Mouse (Mus musculus) megakaryocyte progenitor cell, adult 5-6 weeks (primary cell): ENCODE measurements around the gene Nmd3. TPM values are rescaled to one million over a fixed set of nuclear protein-coding genes. Genes with fewer than 3 reads are reported as not detected.

Source experiments
- ATAC-seq: replicated peaks from 2 replicates; pipeline ENCODE4 v1.8.0; 2016; ENCODE audit warnings: mild to moderate bottlenecking, moderate TSS enrichment, inconsistent platforms; ENCODE audit not compliant: poor library complexity
- total RNA-seq, 2 experiments: library from RNA; stranded (forward) in 1 of 2; stranded (reverse) in 1 of 2; fragments of 157-497, 149-512 nt in 1 of 2; fragments of 200-1000 nt in 1 of 2; gene quantifications; 2 replicates each; pipeline versions ENCODE4 v1.2.3 to v1.2.4; 2015 to 2017

Nmd3 gene
- total RNA-seq (2015) (135 and 156 TPM in 2 replicates), total RNA-seq (2017) (56.3 and 96.1 TPM in 2 replicates)

DNA sequence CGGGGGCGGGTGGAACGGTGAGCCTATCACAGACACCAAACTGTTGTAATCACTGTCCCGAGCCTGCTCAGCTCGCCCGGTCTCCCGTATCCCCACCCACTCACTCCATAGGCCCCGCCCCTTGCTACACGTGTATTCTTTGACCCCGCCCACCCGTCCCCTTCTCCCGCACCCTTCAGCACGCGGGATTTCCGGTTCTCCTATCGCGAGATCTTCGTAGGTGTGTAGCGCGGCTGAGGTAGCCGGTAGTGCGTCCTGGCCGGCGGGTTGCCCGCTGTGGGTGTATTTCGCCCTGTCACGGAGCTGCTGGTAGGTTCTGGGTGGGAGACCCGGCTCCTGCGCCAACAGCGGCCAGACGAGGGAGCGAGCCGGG lies at the start of gene Nmd3:
TSS of gene Nmd3 (plus strand) at position 172 of the 373 bp plus-strand sequence.
- peak; percentile 90 for ATAC-seq

DNA sequence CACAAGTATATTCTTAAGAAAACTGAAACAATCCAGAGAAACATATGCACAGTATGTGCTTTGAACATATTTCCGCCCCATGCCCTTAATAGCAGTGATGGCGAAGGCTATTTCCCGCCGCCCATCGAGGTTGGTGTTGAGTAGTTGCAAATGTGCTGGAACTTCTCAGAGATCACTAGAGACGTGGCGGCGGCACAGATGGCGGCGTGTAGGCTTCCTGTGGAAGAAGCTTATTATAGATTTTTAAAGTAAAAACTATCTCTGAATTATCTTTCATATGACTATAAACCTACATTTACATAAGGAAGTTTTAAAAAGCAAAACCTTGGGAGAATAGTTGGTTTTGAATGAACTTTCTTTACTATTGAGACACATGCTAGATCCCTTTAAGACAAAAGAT lies 48.4 kb upstream of the Nmd3 start:
- ATAC-seq, result no peak

DNA sequence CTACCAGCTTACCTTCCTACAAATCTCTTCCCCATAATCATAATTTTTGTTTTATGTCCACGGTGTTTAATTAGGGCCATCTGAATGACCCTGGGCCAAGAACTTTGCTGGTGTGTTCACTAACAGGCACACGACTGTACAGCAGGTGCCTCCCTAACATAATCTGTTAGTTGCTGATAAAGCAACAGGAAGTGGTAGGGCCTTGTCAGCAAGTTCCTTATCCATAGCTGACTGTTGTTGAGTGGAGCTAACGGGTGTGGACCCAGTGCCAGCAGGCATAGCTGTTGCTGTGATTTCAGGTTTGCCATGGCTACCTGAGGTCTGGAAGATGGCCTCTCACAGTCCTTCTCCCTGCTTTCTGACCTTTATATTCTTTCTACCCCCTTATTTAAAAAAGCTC lies 47.6 kb upstream of the Nmd3 start:
- peak; percentile 100 for ATAC-seq

DNA sequence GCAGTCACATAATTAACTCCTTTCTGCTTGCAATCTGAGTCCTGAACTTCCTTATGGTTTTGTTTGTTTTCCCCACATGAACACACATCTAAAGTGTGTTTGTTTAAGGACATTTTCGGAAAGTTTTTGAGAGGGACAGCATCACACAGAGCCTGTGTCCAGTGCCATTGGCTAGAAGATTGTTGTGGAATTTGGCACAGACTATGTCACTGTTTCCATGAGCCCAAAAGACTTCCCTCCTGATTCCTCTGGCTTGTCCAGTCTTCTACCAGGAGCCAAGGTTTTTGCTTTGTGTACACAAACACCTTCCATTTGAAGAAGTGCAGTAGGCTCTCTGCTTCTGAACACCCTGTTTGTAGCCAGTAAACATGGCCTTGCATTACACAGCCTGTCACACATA lies 32.0 kb upstream of the Nmd3 start:
- no peak for ATAC-seq

DNA sequence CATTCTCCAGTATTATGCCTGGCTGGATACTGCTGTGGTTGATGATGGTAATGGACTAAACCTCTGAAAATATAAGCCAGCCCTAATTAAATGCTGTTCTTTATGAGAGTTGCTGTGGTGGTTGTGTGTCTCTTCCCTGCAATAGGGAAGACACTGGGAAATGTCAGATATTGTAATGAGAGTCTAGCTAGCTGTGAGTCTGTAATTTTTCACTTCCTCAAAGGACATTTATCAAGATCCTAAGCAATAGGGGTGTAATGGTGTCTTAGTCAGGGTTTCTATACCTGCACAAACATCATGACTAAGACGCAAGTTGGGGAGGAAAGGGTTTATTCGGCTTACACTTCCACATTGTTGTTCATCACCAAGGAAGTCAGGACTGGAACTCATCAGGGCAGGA lies 30.8 kb upstream of the Nmd3 start:
- ATAC-seq, result peak; percentile 48; the same call in 1 of the 2 replicates

DNA sequence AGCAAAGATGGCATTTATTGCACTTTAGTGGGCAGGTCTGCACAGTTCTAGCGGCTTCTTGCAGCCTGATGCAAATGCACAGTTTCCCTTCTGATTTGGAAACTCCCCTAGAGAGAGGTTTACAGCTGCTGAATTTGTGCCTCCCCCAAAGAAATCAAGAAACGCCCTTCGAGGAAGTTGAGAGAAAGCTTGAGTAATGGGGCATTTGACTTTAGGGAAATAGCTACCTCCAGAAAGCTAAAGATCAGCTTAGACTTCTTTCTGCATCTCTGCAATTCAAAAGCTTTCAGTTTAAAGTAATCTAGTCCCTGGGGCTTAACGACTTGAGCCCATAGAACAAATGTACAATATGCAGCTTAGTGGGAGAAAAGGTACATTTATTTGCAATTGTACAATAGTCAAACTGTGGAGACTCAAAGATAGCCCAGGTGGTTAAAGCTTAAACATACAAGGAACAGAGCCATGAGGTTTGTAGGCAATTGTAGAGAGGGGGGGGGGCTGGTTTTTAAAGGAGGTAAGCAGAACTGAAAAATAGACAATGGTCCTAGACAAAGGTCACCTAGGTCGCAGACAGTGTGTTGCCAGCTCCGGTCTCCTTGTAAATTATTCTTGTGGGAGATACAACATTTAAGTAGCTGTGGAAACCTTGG lies 21.8 kb upstream of the Nmd3 start:
- ATAC-seq, result peak; percentile 86

DNA sequence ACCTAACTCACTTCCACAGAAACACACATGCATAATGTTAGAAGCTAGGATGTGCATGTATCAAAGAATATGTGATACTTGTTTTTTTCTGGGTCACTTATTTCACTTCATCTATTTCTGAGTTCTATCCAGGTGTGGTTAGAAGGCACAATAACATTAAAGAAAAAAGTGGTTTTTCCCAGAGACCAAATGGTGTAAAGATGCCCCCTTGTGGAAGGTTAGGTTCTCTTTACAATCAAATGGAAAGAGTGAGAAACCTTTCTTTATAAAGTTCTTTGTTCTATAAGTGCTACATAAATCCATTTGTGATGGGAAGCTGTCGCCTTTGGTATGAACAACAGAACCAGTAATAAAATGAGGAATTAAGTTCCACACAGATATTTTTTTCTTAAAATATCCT lies 19.9 kb upstream of the Nmd3 start:
- ATAC-seq, result peak; percentile 47; the same call in 1 of the 2 replicates

DNA sequence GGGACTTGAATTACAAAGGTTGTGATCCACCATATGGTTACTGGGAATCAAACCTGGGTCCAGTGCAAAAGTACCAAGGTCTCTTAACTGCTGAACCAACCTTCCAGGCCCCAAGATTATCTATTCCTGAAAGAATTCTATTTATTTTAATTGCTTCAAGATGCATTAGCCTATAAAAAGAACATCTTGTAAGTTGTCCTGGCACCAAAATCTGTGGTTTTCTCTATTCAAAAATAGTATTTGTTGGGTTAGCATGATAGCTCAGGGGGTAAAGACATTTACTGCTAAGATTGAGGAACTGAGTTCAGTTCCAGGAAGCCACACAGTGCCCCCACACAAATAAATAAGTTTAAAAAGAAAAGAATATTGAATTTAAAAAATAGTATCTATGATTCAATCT lies 19.4 kb upstream of the Nmd3 start:
- no peak for ATAC-seq

DNA sequence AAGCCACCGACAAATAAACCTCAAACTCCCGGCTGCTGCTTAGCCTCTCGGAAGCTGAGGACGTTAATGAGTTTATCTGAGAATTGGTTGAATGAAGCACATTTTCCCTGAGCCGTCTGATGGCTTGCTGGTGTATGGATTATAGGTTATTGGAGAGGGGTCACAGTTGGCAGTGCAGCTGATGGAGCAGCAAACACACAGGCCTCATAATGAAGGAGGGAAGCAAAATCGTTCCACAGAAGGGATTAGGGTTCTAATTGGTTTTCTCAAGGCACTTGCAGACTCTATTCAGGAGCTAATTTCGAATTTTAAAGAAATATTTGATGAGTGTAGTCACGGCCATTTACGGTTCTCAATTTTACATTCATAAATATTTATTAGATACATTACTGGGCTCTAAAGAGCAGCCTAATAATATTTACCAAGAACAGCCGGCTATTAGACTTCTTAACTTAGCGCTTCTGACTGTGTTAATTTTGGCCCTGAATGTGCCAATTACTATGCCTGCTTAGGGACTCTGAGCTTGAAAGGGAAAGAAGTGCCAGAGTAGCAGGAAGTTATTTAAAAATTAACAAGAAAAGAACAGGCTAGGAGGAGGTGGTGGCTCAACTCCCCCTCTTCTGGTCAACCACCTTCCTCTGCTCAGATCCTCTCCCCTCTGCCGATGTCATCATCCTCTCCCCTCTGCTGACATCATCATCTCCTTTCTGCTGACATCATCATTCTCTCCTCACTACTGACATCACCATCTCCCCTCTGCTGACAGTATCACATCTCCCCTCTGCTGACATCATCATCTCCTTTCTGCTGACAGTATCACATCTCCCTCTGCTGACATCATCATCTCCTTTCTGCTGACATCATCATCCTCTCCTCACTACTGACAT lies 12.5 kb upstream of the Nmd3 start:
- peak; percentile 31 for ATAC-seq

DNA sequence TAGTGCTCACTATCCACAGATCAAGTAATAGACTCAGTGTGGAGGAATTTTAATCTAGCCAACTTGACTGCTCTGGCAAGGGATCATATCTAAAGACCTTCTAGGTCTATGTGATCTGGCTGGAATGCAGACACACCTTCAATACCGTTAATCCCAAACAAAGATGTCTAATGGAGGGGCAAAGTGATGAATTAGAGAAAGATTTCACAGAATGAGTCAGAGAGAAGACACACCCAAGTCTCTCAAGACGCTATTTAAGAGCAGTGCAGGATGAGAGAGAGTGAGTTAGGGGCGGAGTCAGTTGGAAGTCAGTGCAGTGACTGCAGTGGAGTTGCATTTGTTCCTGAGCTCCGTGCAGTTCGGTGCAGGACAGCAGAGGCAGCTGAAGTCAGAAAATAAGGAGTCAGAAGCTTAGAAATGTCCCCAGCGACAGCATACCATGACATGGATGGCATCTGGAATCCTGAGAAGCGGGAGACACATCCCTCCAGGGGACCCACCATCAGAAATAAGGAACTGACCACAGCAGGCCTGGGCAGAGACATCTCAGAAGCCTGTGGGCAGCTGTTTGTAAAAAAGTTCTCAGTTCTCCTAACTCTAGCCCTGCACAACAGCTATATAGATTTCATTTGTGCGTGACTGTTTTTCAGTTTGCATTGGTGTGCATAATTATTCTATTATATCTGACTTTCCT lies 9.7 kb upstream of the Nmd3 start:
- ATAC-seq, result no peak

DNA sequence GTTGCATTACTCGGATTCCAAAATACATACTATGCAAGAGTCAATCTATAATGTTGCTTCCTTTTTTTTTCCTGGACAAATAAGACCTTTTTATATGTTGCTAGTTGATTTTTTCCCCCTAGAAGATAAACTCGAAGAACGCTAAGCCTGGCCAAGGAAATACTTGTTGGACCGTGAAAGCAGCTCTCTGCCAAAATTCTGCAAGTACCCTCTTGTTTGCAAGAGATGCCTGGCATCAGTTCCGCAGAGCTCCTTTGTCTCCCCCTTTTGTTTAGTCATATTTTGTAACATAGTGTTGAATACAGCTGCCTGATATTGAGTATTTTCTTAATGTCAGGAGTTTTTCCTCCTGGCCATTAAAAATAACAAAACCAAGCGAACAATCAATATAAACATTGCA lies 4.3 kb upstream of the Nmd3 start:
- no peak for ATAC-seq

DNA sequence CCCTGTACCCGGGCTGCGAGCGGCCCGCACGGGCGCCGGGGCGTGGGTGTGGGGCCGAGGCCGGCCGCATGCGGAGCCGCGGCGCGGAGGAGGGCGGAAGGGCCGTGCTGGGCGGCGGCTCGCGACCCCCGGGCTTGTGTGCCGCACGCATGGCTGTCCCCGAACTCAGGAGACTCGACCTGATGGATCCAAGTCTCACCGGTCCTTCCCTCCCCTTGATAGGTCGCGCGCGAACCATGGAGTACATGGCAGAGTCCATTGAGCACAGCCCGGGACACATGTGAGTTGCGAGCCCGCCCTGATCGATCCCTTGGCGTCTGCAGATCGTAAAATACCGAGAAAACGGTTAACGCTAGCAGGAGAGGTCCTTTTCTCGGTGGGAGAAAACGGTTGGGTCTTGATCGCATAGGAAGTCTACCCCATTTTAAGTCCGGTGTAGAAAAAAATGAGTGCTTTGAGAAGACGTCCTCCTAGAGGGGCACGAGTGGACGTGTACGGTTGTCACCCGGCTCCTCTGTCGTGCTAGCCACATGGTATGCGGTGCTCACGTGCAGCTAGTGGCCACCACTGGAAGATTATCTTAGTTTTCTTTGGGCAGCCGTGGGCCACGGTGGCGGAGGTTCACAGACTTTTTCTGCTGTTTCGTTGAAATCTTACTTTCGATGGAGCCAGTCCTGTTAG lies 542 bp downstream of the Nmd3 start:
- ATAC-seq, result peak; percentile 61

DNA sequence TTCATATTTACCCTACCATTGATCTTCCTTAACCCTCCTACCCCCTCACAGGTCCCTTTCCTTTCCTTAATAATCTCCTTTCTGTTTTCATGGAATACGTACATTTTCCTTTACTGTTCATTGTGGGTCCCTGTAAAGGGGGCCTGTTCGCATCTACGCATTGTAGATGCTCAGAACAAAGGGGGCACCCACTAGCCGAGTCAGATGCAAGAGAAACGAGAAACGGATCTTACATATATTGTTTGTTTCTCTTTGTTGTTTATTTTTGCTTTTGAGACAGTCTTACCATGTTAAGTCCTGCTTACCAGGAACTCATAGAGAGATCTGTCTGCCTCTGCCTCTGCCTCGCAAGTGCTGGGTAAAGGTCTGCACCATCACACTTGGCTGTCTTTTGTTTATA lies 1.4 kb downstream of the Nmd3 start:
- ATAC-seq, result no peak

DNA sequence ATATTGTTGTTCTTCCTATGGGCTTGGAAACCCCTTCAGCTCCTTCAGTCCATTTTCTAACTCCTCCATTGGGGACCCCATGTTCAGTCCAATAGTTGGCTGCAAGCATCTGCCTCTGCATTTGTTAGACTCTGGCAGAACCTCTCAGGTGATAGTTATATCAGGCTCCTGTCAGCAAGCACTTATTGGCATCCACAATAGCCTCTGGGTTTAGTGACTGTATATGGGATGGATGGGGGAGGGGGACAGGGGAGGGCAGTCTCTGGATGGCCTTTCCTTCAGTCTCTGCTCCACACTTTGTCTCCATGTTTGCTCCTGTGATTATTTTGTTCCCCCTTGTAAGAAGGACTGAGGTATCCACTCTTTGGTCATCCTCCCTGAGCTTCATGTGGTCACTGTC lies 9.1 kb downstream of the Nmd3 start:
- ATAC-seq, result no peak

DNA sequence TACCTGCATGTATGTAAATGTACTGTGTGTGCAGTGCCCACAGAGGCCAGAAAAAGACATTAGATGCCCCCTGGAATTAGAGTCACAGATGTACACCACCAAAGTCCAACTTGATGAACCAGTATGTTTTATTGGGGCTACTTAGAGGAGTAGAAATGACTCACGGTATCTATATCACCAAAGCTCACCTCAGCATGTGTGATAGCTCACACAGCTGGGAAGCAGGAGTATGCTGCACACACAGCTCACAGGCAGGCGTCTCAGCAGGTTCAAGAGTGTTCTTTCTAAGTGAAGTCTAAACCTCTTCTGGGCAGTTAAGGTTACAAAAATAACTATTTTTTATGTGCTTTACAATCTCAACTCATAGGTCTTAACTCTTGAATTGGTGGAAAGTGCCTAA lies 12.2 kb downstream of the Nmd3 start:
- no peak for ATAC-seq

DNA sequence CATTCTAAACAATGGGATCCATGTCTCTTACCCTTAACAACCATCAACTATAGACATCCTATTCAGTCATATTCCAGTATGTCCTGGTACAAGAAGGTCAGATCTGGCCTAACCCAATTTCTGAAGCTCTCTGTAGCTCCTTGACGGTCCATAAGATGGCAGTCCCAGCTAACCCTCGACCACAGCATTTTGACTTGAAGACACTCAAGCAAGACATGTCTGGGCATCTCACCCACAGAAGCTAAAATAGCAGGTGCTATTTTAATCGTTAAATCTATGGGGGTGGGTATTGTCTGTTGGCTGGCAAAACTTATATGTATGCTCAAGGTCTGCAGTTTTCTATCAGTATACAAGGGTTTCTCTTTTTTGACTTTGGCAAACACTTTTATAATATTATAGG lies 33.4 kb downstream of the Nmd3 start:
- ATAC-seq, result no peak

DNA sequence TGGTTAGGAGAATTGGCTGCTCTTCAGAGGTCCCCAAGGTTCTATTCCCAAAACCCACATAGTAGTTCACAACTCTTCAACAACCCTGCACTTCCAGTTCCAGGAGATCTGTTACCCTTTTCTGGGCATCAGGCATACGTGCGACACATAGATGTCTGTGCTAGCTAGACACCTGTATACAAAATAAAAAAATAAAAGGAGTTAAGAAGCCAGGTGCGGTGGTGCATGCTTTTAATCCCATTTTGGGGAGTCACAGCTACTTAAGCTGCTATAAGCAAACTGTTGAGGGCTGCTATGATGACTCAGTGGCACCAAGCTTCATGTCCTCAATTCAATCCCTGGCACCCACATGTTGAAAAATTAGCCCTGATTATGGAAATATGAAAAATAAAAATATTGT lies 34.2 kb downstream of the Nmd3 start:
- ATAC-seq, result no peak

DNA sequence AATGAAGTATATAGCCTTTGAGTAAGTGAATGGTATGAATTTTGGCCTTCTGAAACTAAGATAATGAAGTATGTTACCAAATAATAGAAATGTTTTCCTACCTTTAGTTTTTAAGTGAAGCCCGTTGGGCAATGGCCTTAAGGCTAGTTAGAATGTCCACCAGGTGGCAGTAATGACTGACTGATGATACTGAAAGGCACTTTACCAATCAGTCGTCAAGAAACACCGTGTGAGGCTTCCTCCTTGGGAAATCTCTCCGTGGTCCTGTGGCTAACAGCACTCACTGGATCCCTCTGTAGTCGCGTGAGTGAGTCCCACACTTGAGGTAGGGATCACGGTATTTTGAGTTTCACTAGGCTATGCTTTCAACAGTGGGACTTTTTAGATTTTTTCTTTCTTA lies 34.7 kb downstream of the Nmd3 start:
- peak; percentile 97 for ATAC-seq

DNA sequence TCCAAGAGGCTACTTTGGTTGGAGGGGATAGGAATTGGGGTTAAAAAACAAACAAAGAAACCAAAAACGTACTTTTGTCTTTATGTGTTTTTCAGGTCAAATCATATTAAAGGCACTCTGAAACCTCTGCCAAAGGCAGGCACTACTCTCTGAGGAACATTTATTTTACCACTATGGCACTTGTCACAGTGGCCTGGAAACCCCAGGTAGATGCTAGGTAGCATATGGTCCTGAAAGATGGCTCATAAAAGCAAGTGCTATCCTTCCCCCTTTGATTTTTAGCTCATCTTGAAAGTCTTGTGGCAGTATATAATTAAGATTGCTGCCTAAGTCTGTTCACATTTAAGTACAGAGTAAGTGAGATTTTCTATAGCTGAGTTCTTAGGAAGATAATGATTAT lies 35.7 kb downstream of the Nmd3 start:
- ATAC-seq, result no peak

DNA sequence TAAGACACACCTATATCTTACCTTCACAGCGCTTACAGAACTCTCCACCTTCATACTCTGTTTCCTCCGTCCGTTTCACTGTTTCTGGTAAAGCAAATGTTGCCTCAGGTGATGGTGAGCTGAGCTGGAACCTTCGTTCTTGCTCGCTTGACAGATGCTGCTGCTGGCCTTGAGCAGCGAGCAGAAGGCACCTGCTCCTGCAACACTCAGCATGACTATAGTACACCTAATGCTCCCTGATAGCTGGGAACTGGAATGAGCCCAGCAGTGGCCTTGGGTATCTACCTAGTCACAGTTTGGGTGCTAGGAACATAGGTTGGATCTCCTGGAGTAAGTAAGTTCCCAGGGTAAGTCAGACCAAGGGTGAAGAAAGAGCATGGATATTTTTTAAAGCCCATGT lies 38.3 kb downstream of the Nmd3 start:
- ATAC-seq, result no peak

DNA sequence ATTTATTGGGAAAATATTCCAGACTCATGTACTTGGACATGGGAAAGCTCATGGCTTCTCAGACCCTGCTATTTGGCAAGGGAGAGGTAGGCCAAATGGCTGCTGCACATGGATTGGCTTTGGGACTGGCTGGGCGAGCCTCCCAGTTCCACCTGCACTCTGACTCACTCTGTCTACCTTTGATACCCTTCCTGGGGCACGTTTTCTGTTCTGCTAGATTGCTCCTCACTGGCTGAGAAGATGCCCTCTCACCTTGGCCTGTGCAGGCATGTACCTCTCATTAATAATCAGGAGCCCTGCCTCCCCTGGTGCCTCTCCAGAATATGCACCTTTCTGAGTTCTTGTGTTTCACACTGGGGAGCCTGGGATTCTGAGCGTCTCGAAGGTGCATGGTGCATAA lies 39.4 kb downstream of the Nmd3 start:
- no peak for ATAC-seq
